ENCODE assay signal across 30 mouse cellular contexts in the genomic region with DNA sequence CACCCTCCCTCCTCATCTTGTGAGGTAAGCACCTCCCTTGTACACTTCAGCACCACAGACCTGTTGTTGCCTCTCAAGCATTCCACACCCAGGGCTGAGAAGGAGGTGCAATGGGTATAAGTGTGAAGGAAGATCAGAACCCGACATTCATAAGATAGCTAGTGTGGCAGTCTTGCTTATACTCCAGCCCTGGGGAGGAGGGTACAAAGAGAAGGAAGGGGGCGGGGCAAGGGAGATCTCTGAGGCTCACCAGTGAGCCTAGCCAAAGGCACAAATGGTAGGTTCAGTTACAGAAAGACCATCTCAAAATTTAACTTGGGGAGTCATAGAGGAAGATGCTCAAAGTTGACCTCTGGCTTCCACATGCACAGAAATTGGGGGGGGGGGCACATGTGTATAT. TPM values are rescaled to one million over a fixed set of nuclear protein-coding genes. Genes with fewer than 3 reads are reported as not detected.
DNase-seq lines count a peak whose midpoint lies in the region; ATAC-seq lines count a peak whose summit lies in the region.
"Had no signal": no experiment of that assay in that cellular context is flagged by ENCODE, and none has a peak within 500 bp of the region (broad histone marks: within the 10 kb centered on the region; RNA-seq: fewer than 3 reads in every experiment).

No protein-coding gene starts in this region.

- DNase-seq in midbrain, embryonic 11.5 days (ENCODE audit: low spot score, missing footprints), result peak; percentile 54
- peak; percentile 54 for DNase-seq in CD4-positive helper T cell, adult 2 months (ENCODE audit: low read depth, low spot score)
- DNase-seq in naive thymus-derived CD4-positive, alpha-beta T cell, adult 2 months (ENCODE audit: low read depth), result peak; percentile 66
- DNase-seq in thymus, postnatal 25 days, result peak; percentile 56
- no peak for DNase-seq in adrenal gland, adult 18-20 months (ENCODE audit: low spot score in 2 of 2)
- no peak for DNase-seq in cerebellum, postnatal 36 days
- DNase-seq: adrenal gland, postnatal 10 days; cerebellum, adult 8-10 months; cerebellum, postnatal 25 days; gastrocnemius, postnatal 25 days; heart, adult 2 months; heart, postnatal 4 days; kidney, adult 9 months; kidney, postnatal 10 days; liver; lung, adult 2 months; lung, postnatal 10 days; midbrain, embryonic 14.5 days; retina, postnatal 1 day; right cerebral cortex, postnatal 14 days had no signal

- no peaks in the 10 kb centered on the region for H3K27me3 ChIP-seq in midbrain, embryonic 11.5 days (ENCODE audit: control insufficient read depth, insufficient read depth, low read length)
- no peaks in the 10 kb centered on the region for H3K27me3 ChIP-seq in midbrain, embryonic 16.5 days (ENCODE audit: control insufficient read depth, insufficient read depth, low read depth, low read length)
- H3K27me3 ChIP-seq: embryonic facial prominence, embryonic 12.5 days; forebrain, embryonic 15.5 days; heart, embryonic 12.5 days; hindbrain, embryonic 13.5 days had no signal

- H3K4me3 ChIP-seq in midbrain, embryonic 11.5 days (ENCODE audit: low read depth, low read length), result no peak overlapping the region
- H3K4me3 ChIP-seq in midbrain, embryonic 16.5 days (ENCODE audit: low read depth, low read length), result no peak overlapping the region
- H3K4me3 ChIP-seq: embryonic facial prominence, embryonic 12.5 days; forebrain, embryonic 10.5 days; forebrain, embryonic 15.5 days; heart, adult 2 months; heart, embryonic 12.5 days; hindbrain, embryonic 13.5 days had no signal

- 85% methylated on average over 2 of the region's 2 CpGs for WGBS in midbrain, embryonic 11.5 days
- WGBS in midbrain, embryonic 16.5 days, result 88% methylated on average over 2 of the region's 2 CpGs

- ATAC-seq in midbrain, embryonic 11.5 days (ENCODE audit: low FRiP score), result no peak
- ATAC-seq in midbrain, embryonic 16.5 days, result no peak
- ATAC-seq: activated CD4-positive, CD25-positive, alpha-beta regulatory T cell, adult 4 months; forebrain, embryonic 15.5 days; intestine, postnatal 0 days had no signal

- H3K9ac ChIP-seq in midbrain, embryonic 11.5 days (ENCODE audit: low read length), result no peak overlapping the region
- H3K9ac ChIP-seq in midbrain, embryonic 16.5 days (ENCODE audit: low read depth, low read length), result no peak overlapping the region
- H3K9ac ChIP-seq: embryonic facial prominence, embryonic 12.5 days; forebrain, embryonic 15.5 days; heart, embryonic 12.5 days; hindbrain, embryonic 13.5 days; liver, embryonic 14.5 days had no signal

- H3K36me3 ChIP-seq in midbrain, embryonic 11.5 days (ENCODE audit: control insufficient read depth, insufficient read depth, low read length), result no peaks in the 10 kb centered on the region
- no peaks in the 10 kb centered on the region for H3K36me3 ChIP-seq in midbrain, embryonic 16.5 days (ENCODE audit: control insufficient read depth, insufficient read depth, low read length)
- H3K36me3 ChIP-seq: embryonic facial prominence, embryonic 12.5 days; forebrain, embryonic 10.5 days; forebrain, embryonic 15.5 days; heart, embryonic 12.5 days; hindbrain, embryonic 13.5 days had no signal

- no peak overlapping the region for H3K4me2 ChIP-seq in midbrain, embryonic 11.5 days
- H3K4me2 ChIP-seq in midbrain, embryonic 16.5 days (ENCODE audit: low read length), result no peak overlapping the region
- H3K4me2 ChIP-seq: embryonic facial prominence, embryonic 12.5 days; forebrain, embryonic 15.5 days; heart, embryonic 12.5 days; hindbrain, embryonic 13.5 days had no signal

- H3K27ac ChIP-seq in midbrain, embryonic 11.5 days (ENCODE audit: low read depth, low read length), result no peak overlapping the region
- H3K27ac ChIP-seq in midbrain, embryonic 16.5 days (ENCODE audit: low read length), result no peak overlapping the region
- H3K27ac ChIP-seq: embryonic facial prominence, embryonic 12.5 days; forebrain, embryonic 10.5 days; forebrain, embryonic 15.5 days; heart, adult 2 months; hindbrain, embryonic 13.5 days; liver, embryonic 14.5 days; macrophage had no signal

- no peaks in the 10 kb centered on the region for H3K4me1 ChIP-seq in midbrain, embryonic 11.5 days (ENCODE audit: control insufficient read depth, insufficient read depth, low read length)
- no peaks in the 10 kb centered on the region for H3K4me1 ChIP-seq in midbrain, embryonic 16.5 days (ENCODE audit: control insufficient read depth, insufficient read depth, low read length)
- H3K4me1 ChIP-seq: embryonic facial prominence, embryonic 12.5 days; forebrain, embryonic 10.5 days; forebrain, embryonic 15.5 days; heart, embryonic 12.5 days; hindbrain, embryonic 13.5 days had no signal

- no peaks in the 10 kb centered on the region for H3K9me3 ChIP-seq in midbrain, embryonic 11.5 days (ENCODE audit: control insufficient read depth, low read length)
- no peaks in the 10 kb centered on the region for H3K9me3 ChIP-seq in midbrain, embryonic 16.5 days (replicated peaks; ENCODE audit: control insufficient read depth, low read length, poor library complexity, severe bottlenecking)
- H3K9me3 ChIP-seq: embryonic facial prominence, embryonic 12.5 days; forebrain, embryonic 10.5 days; forebrain, embryonic 15.5 days; heart, embryonic 12.5 days; hindbrain, embryonic 13.5 days had no signal

RNA-seq across cellular contexts. Expression of a gene that starts 14.1 kb away (rescaled TPM):
- polyA plus RNA-seq in midbrain, embryonic 11.5 days (2014; fragmentation: Nextera tagmentation; extraction: Ambion mirVana), result 12.1 and 12.4 TPM in 2 replicates
- 12.3 and 13.3 TPM in 2 replicates for polyA plus RNA-seq in midbrain, embryonic 16.5 days (2015; fragmentation: Nextera tagmentation; extraction: Ambion mirVana)
- total RNA-seq in adrenal gland, adult 18-20 months (2021), result 10 to 100 TPM; 20.0 to 28.8 TPM

Comparison
In these comparisons a context has a peak if more than half of its experiments do, and no peak if none do; other contexts are left out.
1. DNase-seq: peak in midbrain, embryonic 11.5 days (single experiment), CD4-positive helper T cell, adult 2 months (single experiment), naive thymus-derived CD4-positive, alpha-beta T cell, adult 2 months (single experiment) and thymus, postnatal 25 days (single experiment); none in adrenal gland, adult 18-20 months (0 of 2) and cerebellum, postnatal 36 days (0 of 2).